Comparison of ENCODE assay signal across 12 mouse cellular contexts in genomic region chr14:29769486-29769885, GRCm38 (mm10). TPM values are rescaled to one million over a fixed set of nuclear protein-coding genes. Genes with fewer than 3 reads are reported as not detected.
"Had no signal": no experiment of that assay in that cellular context is flagged by ENCODE, and none has a peak within 500 bp of the region (broad histone marks: within the 10 kb centered on the region; RNA-seq: fewer than 3 reads in every experiment).

No protein-coding gene starts in this region.

- H3K4me1 ChIP-seq: kidney, embryonic 15.5 days; limb, embryonic 10.5 days; liver, embryonic 15.5 days; midbrain, embryonic 13.5 days had no signal

- DNase-seq: kidney, adult 2 months; kidney, postnatal 14 days; lung, adult 2 months; lung, postnatal 36 days; spleen, adult 18-20 months; thymus, adult 2 months; thymus, postnatal 25 days had no signal

- H3K9me3 ChIP-seq: limb, embryonic 10.5 days; liver, embryonic 15.5 days; midbrain, embryonic 13.5 days had no signal

- H3K27ac ChIP-seq: kidney, embryonic 15.5 days; limb, embryonic 10.5 days; liver, embryonic 15.5 days; midbrain, embryonic 13.5 days had no signal

- H3K27me3 ChIP-seq: kidney, embryonic 15.5 days; liver, embryonic 15.5 days; midbrain, embryonic 13.5 days had no signal

- H3K4me3 ChIP-seq: kidney, embryonic 15.5 days; limb, embryonic 10.5 days; liver, embryonic 15.5 days; midbrain, embryonic 13.5 days had no signal

- H3K36me3 ChIP-seq: kidney, embryonic 15.5 days; limb, embryonic 10.5 days; liver, embryonic 15.5 days; midbrain, embryonic 13.5 days had no signal

RNA-seq across cellular contexts. Expression of gene Cacna2d3, which starts 47.8 kb away (rescaled TPM):
- total RNA-seq: megakaryocyte progenitor cell, adult 5-6 weeks had no signal
